Mouse (Mus musculus) hindbrain, postnatal 0 days (tissue): ENCODE measurements around the gene Slc7a5. TPM values are rescaled to one million over a fixed set of nuclear protein-coding genes. Genes with fewer than 3 reads are reported as not detected.

Source experiments
- ATAC-seq: fragments of 200-750 bp; cut with Nextera tagmentation; 2 replicates; pipeline ENCODE4 v1.8.0; 2017; ENCODE audit warnings: mild to moderate bottlenecking, moderate TSS enrichment, moderate library complexity
- DNase-seq: peaks from one replicate; pipeline ENCODE4 v3.0.0-alpha.2; 2015; ENCODE audit warnings: low spot score
- H3K27ac ChIP-seq: fragments of 300-500 bp; sonication (generic); 2 replicates; pipeline ENCODE4 v1.5.1; 2014; ENCODE audit warnings: mild to moderate bottlenecking
- H3K27me3 ChIP-seq: fragments of 300-500 bp; sonication (generic); 2 replicates; pipeline ENCODE4 v1.6.1; 2014; ENCODE audit warnings: low read length, mixed read lengths; ENCODE audit not compliant: insufficient read depth
- H3K36me3 ChIP-seq: fragments of 300-500 bp; sonication (generic); 2 replicates; pipeline ENCODE4 v1.6.1; 2014; ENCODE audit warnings: low read length, mixed read lengths; ENCODE audit not compliant: insufficient read depth
- H3K4me1 ChIP-seq: fragments of 300-500 bp; sonication (generic); 2 replicates; pipeline ENCODE4 v1.6.1; 2014; ENCODE audit warnings: antibody characterized with exemption, low read length, mixed read lengths; ENCODE audit not compliant: insufficient read depth
- H3K4me2 ChIP-seq: fragments of 300-500 bp; sonication (generic); 2 replicates; pipeline ENCODE4 v1.6.1; 2014; ENCODE audit warnings: low read depth, mild to moderate bottlenecking, low read length, moderate library complexity, mixed read lengths
- H3K4me3 ChIP-seq: fragments of 300-500 bp; sonication (generic); 2 replicates; pipeline ENCODE4 v1.5.1; 2014; ENCODE audit warnings: low read length
- H3K9ac ChIP-seq: fragments of 300-500 bp; sonication (generic); replicated peaks from 2 replicates; pipeline ENCODE4 v1.6.1; 2014; ENCODE audit warnings: mild to moderate bottlenecking, low read length, moderate library complexity, mixed read lengths
- H3K9me3 ChIP-seq: fragments of 300-500 bp; sonication (generic); 2 replicates; pipeline ENCODE4 v1.6.1; 2016; ENCODE audit warnings: low read length, mixed read lengths
- CTCF ChIP-seq: IDR thresholded peaks from 2 replicates; pipeline ENCODE4 v1.5.1; 2016; ENCODE audit warnings: antibody characterized with exemption, control low read depth, low read depth
- WGBS: fragments of 180-500 bp; shearing (Covaris S2); extraction: QIAGEN DNeasy Blood & Tissue Kit; methylation state at CpG from one replicate; pipeline ENCODE4 v1.1.7; 2014; 5-methylcytosine and 5-hydroxymethylcytosine counted together
- polyA plus RNA-seq: library from polyadenylated mRNA; unstranded; fragments of >200 nt; fragmentation: Nextera tagmentation; extraction: Ambion mirVana; gene quantifications from 2 replicates; pipeline ENCODE4 v1.2.1, GENCODE M21; 2015
- total RNA-seq: library from RNA; depleted of rRNA; stranded (reverse); fragments of >200 nt; gene quantifications from 2 replicates; pipeline ENCODE4 v1.2.3, GENCODE M21; 2014

The Slc7a5 gene
- total and polyA plus RNA-seq, 2 experiments from 2014 or later: 72.1 to 148 TPM

- peak; percentile 85 for TF ChIP-seq CTCF
- Histone ChIP-seq H3K9ac (peak overlapping the region; percentile 14), H3K4me1 (peaks cover 17% of the 10 kb centered on the region), H3K27me3 (no peaks in the 10 kb centered on the region), H3K27ac (peak overlapping the region; percentile 88), H3K4me2 (no peak overlapping the region), H3K36me3 (no peaks in the 10 kb centered on the region), H3K4me3 (no peak overlapping the region), H3K9me3 (no peaks in the 10 kb centered on the region)
- DNase-seq (peak; percentile 97), ATAC-seq (peak; percentile 94)
- 25% methylated on average over 12 of the region's 12 CpGs for WGBS
Measured at GRCm38 (mm10) chr8:121935341-121936294, 28.1 kb upstream of the Slc7a5 start.

- TF ChIP-seq CTCF: no peak
- H3K36me3 ChIP-seq: no peaks in the 10 kb centered on the region
- no peak overlapping the region for H3K4me3 ChIP-seq
- H3K9ac ChIP-seq: peak overlapping the region; percentile 14; the same call in 1 of the 2 replicates
- no peak overlapping the region for H3K4me2 ChIP-seq
- no peaks in the 10 kb centered on the region for H3K9me3 ChIP-seq
- DNase-seq: peak; percentile 17
- H3K27me3 ChIP-seq: no peaks in the 10 kb centered on the region
- ATAC-seq: peak; percentile 25; the same call in 1 of the 2 replicates
- H3K27ac ChIP-seq: peak overlapping the region; percentile 88
- peaks cover 17% of the 10 kb centered on the region for H3K4me1 ChIP-seq
Measured at GRCm38 (mm10) chr8:121934923-121935322, 27.4 kb upstream of the Slc7a5 start.

GRCm38 (mm10) chr8:121934506-121934905 is 27.0 kb upstream of the Slc7a5 start:
- peaks cover 17% of the 10 kb centered on the region for H3K4me1 ChIP-seq
- H3K27me3 ChIP-seq: no peaks in the 10 kb centered on the region
- ATAC-seq (no peak), DNase-seq (peak; percentile 66)
- H3K9me3 ChIP-seq: no peaks in the 10 kb centered on the region
- 0 out of 2 replicates have a peak overlapping the region, but pooled peaks have one; percentile 14 for H3K9ac ChIP-seq
- H3K36me3 ChIP-seq: no peaks in the 10 kb centered on the region
- 32% methylated on average over 4 of the region's 4 CpGs for WGBS
- no peak overlapping the region for H3K4me3 ChIP-seq
- H3K4me2 ChIP-seq: no peak overlapping the region
- peak; percentile 70 for TF ChIP-seq CTCF
- H3K27ac ChIP-seq: peak overlapping the region; percentile 88

- ATAC-seq (no peak), DNase-seq (no peak)
- H3K4me2 ChIP-seq: no peak overlapping the region
- no peaks in the 10 kb centered on the region for H3K36me3 ChIP-seq
- no peaks in the 10 kb centered on the region for H3K27me3 ChIP-seq
- 79% methylated on average over 14 of the region's 14 CpGs for WGBS
- no peak overlapping the region for H3K4me3 ChIP-seq
- H3K4me1 ChIP-seq: peaks cover 17% of the 10 kb centered on the region
- no peak overlapping the region for H3K9ac ChIP-seq
- H3K9me3 ChIP-seq: no peaks in the 10 kb centered on the region
- TF ChIP-seq CTCF: peak; percentile 54
- H3K27ac ChIP-seq: peak overlapping the region; percentile 16; the same call in 1 of the 2 replicates
Measured at GRCm38 (mm10) chr8:121932668-121933520, 25.4 kb upstream of the Slc7a5 start.

- H3K9me3 ChIP-seq: no peaks in the 10 kb centered on the region
- H3K36me3 ChIP-seq: no peaks in the 10 kb centered on the region
- 67% methylated on average over 12 of the region's 12 CpGs for WGBS
- H3K4me2 ChIP-seq: no peak overlapping the region
- no peaks in the 10 kb centered on the region for H3K27me3 ChIP-seq
- no peak overlapping the region for H3K9ac ChIP-seq
- TF ChIP-seq CTCF: no peak
- no peak overlapping the region for H3K4me3 ChIP-seq
- DNase-seq: peak; percentile 25
- H3K4me1 ChIP-seq: peaks cover 17% of the 10 kb centered on the region
- peak overlapping the region; percentile 16; the same call in 1 of the 2 replicates for H3K27ac ChIP-seq
- ATAC-seq: no peak
Measured at GRCm38 (mm10) chr8:121932026-121932667, 24.7 kb upstream of the Slc7a5 start.

GRCm38 (mm10) chr8:121931571-121931970 is 24.1 kb upstream of the Slc7a5 start:
- Histone ChIP-seq H3K4me2 (no peak overlapping the region), H3K9ac (no peak overlapping the region), H3K4me1 (peaks cover 17% of the 10 kb centered on the region), H3K27ac (no peak overlapping the region), H3K9me3 (no peaks in the 10 kb centered on the region), H3K36me3 (no peaks in the 10 kb centered on the region), H3K27me3 (no peaks in the 10 kb centered on the region), H3K4me3 (no peak overlapping the region)
- no peak for TF ChIP-seq CTCF
- ATAC-seq (no peak), DNase-seq (no peak)
- 83% methylated on average over 7 of the region's 7 CpGs for WGBS
